ENCODE assay signal across 31 mouse cellular contexts in the genomic region with DNA sequence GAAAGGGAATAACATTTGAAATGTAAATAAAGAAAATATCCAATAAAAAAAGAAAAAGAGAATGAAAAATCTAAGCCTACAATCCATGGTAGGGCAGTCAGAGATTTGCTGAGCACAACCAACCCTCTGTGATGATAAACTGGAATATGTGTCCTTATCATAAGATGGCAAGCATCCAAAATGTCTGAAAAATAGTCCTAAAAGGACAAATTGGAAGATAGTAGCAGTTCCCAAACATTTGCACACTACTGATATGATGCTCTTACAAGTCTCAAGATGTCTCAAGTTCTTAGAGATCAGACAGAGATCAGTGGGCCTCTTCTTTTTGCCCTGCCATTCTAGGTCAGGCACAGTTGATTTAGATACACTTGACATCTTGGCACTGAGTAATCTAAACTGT. TPM values are rescaled to one million over a fixed set of nuclear protein-coding genes. Genes with fewer than 3 reads are reported as not detected.
"Had no signal": no experiment of that assay in that cellular context is flagged by ENCODE, and none has a peak within 500 bp of the region (broad histone marks: within the 10 kb centered on the region; RNA-seq: fewer than 3 reads in every experiment).

No protein-coding gene starts in this region.

- H3K9me3 ChIP-seq: heart, embryonic 13.5 days; heart, embryonic 15.5 days; hindbrain, embryonic 10.5 days; hindbrain, embryonic 12.5 days; hindbrain, embryonic 15.5 days; intestine, embryonic 15.5 days; kidney, embryonic 15.5 days had no signal

- H3K4me3 ChIP-seq: heart, embryonic 12.5 days; heart, embryonic 13.5 days; heart, embryonic 15.5 days; hindbrain, embryonic 10.5 days; hindbrain, embryonic 12.5 days; hindbrain, embryonic 13.5 days; hindbrain, embryonic 15.5 days; intestine, embryonic 15.5 days; kidney, embryonic 15.5 days; layer of hippocampus, adult 2 months; left cerebral cortex, adult 2 months had no signal

- H3K4me1 ChIP-seq: hindbrain, embryonic 10.5 days; hindbrain, embryonic 12.5 days; hindbrain, embryonic 13.5 days; hindbrain, embryonic 15.5 days; intestine, embryonic 15.5 days; kidney, embryonic 15.5 days had no signal

- H3K27me3 ChIP-seq: heart, embryonic 12.5 days; heart, embryonic 13.5 days; heart, embryonic 15.5 days; hindbrain, embryonic 12.5 days; hindbrain, embryonic 13.5 days; hindbrain, embryonic 15.5 days; intestine, embryonic 15.5 days; kidney, embryonic 15.5 days had no signal

- H3K36me3 ChIP-seq: heart, embryonic 12.5 days; heart, embryonic 13.5 days; heart, embryonic 15.5 days; hindbrain, embryonic 10.5 days; hindbrain, embryonic 12.5 days; hindbrain, embryonic 13.5 days; hindbrain, embryonic 15.5 days; intestine, embryonic 15.5 days; kidney, embryonic 15.5 days had no signal

- H3K27ac ChIP-seq: heart, embryonic 13.5 days; heart, embryonic 15.5 days; hindbrain, embryonic 10.5 days; hindbrain, embryonic 12.5 days; hindbrain, embryonic 13.5 days; hindbrain, embryonic 14.5 days; hindbrain, embryonic 15.5 days; hindbrain, postnatal 0 days; intestine, embryonic 15.5 days; kidney, embryonic 15.5 days; kidney, postnatal 0 days; layer of hippocampus, adult 2 months; left cerebral cortex, adult 2 months had no signal

- DNase-seq: heart, postnatal 10 days; heart, postnatal 14 days; heart, postnatal 36 days; heart, postnatal 4 days; kidney, adult 11 months; kidney, adult 18-20 months; kidney, adult 2 months; kidney, adult 8-10 months; kidney, adult 9 months; kidney, postnatal 10 days; kidney, postnatal 14 days; kidney, postnatal 25 days; kidney, postnatal 36 days; kidney, postnatal 4 days; layer of hippocampus, adult 9-11 months; layer of hippocampus, postnatal 36 days had no signal

- H3K9ac ChIP-seq: heart, embryonic 12.5 days; heart, embryonic 13.5 days; heart, embryonic 15.5 days; hindbrain, embryonic 12.5 days; hindbrain, embryonic 13.5 days; hindbrain, embryonic 14.5 days; hindbrain, embryonic 15.5 days; intestine, embryonic 15.5 days; kidney, embryonic 15.5 days had no signal

RNA-seq across cellular contexts. Expression of a gene that starts 53.0 kb away (rescaled TPM):
- total RNA-seq: hindbrain, postnatal 0 days had no signal
- polyA plus RNA-seq: large intestine, adult 2 months had no signal
